Mouse (Mus musculus): ENCODE measurements around the gene Grin1. TPM values are rescaled to one million over a fixed set of nuclear protein-coding genes. Genes with fewer than 3 reads are reported as not detected.

The Grin1 gene
- polyA plus RNA-seq (2012; ENCODE audit: low replicate concordance) = 0.09 and 0.26 TPM in 2 replicates

DNA sequence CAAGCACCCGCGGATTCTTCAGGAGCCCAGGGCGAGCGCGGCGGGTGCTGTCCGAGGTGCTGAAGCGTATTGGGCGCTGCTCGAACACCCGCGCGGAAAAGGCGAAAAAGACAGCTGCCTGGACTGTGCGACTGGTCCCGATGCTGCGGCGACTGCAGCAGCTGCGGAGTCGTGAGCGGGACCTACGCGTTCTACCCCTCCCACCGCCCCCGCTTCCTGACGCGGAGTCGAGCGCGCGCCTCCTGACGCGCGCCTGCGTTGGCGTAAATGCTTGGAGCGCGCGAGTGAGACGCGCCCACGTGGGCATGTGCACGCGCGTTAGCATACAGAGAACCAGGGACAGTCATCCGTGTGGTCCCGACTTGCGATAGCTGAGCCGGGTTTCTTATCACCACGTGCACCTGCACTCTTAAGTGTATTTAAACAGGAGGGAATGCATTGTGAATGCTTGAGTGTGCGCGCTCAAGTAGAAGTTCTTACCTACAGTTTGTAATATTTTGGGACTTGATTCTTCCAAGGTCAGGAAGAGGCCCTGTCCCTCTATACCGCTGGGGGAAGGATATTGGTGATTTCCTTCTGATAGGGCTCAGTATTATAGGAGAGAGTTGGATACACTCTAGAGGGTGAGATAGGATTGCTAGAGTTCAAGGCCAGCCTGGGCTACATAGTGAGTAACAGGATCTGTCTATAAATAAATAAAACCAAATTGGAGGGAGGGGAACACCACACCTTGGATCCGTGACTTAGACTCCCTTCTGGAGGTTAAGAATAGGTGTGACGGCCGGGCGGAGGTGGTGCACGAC lies at the start of gene Grin1:
Grin1 (minus strand) TSS at position 217 of the 803 bp plus-strand sequence.

DNA sequence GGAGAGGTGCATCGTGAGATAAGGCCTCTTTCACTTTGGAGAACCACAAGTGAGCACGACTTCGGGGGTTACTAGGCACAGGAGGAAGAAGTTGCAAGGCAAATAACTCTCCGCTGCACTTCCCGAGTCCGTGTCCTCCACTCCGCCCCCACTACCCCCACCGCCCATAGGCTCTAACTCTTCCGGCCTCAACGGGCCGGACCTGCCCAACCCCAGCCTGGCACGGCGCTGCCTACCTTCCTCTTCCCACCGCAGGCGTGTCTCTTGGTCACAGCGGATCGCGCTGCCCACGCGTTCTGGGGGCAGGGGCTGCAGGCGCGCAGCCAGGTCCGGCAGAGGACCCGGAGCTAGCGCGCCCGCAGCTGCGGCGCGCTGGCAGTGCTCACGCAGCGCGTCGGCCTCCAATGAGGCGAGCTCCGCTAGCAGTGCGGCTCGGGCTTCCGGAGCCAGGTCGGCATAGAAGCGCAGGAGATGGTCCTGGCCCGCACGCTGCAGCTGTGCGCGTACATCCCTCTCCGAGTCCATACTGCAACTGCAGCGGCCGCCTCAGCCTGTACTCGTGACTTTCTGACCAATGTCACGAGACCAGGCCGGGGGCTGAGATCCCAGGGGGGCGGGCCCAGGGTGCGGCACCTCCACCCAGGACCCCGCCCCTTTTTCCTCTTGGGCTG lies 46.2 kb upstream of the Grin1 start, which contains the start of gene Uap1l1:
Uap1l1 (minus strand) TSS at position 592 of the 671 bp plus-strand sequence.

DNA sequence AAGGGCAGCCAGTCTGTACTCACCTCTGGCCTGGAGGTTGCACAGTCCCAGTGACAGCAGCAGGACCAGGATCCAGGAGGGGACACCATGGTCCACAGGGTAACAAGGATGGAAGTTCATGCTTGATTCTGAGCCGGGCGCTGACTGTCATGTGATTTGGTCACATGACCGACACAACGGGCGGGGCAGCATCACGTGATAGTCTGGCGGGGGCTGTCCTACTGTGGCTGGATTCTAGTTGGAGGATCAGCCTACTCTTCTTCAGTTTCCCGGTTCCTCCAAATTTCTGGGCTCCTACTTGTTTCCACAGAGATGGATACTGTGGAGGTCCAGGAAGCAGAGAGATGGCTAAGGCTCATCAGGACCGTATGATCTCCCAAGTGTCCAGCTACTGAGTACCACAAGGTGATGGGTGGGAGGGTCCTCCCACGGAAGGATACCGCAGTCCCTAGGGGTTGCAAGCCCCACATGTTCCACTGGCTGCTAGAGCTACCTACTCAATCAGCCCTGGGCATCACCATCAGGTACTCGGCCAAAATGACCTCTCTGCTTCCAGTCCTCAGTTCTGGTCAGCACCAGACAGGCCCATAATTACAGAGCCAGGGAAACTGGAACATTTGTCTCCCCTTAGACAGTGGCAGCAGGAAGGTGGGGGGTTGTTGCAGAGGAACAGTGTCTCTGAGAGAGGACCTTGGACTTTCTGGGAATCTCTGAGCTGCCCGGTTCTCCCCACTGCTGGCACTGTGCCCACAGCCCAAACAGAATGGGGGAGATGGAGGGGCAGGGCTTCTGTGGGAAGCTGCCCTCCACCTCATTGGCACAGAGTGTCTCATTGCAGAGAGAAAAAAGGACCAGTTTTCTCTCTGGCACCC lies 37.5 kb upstream of the Grin1 start, which contains the start of gene Dpp7:
Dpp7 (minus strand) TSS at position 152 of the 872 bp plus-strand sequence.

DNA sequence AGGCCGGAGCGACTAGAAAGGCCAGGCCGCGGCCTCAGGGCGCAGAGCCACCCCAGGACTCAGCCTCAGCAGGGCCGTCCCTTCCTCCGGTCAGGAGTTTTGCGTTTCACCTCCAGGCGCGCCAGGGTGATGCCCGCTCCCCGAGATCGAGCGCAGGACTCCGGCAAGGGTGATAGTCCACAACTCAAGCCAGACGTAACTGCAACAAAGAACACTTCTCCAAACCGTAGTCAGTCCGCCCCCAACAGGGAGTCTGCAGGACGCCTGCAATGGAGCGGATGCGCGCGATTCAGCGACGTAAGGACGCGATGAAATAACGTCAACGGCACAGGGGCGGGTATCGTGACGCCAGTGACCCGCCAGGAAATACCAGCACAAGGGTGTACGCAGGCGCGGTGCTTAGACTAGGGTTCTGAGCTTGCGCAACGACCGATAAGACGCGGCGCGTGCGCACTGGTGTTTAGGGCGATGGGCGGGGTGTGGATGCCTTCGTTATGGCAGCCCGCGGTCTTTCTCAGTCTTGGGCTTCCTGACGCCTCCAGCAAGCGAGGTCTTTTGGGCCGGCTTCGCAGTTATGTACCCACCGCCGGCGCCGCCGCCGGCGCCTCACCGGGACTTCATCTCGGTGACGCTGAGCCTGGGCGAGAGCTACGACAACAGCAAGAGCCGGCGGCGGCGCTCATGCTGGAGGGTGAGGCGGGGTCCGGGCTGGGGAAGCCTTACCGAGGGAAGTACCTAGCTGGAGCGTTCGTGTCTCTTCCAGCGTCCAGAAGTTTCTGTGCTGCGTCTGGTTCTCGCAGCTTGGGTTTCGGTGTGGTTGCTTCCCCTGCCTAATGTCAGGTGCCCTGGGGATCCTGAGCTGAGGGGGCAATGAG lies 13.5 kb upstream of the Grin1 start, which contains the start of gene Man1b1:
Man1b1 (plus strand) TSS at position 53 of the 875 bp plus-strand sequence.

DNA sequence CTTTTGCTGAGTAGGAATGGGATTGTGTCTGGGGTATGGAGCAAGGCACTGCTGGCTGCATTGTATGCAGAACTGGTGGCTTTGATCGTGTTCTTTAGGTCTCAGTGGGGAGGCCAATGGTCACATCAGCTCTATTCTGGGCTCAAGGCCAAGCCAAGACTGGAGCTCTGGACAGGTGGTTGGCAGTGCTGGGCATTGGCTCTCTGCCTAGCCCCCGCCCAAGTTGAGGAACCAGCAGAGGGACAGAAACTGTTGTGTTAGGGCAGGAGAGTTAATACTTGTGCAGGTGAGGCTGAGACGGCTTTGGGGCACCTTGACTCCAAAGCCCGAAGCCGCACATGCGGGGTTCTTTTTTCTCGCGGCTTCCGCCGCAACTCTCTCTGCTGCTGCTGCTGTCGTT lies 29.3 kb downstream of the Grin1 start, which contains the start of gene Lrrc26:
Lrrc26 (plus strand) TSS at position 265 of the 400 bp plus-strand sequence.

DNA sequence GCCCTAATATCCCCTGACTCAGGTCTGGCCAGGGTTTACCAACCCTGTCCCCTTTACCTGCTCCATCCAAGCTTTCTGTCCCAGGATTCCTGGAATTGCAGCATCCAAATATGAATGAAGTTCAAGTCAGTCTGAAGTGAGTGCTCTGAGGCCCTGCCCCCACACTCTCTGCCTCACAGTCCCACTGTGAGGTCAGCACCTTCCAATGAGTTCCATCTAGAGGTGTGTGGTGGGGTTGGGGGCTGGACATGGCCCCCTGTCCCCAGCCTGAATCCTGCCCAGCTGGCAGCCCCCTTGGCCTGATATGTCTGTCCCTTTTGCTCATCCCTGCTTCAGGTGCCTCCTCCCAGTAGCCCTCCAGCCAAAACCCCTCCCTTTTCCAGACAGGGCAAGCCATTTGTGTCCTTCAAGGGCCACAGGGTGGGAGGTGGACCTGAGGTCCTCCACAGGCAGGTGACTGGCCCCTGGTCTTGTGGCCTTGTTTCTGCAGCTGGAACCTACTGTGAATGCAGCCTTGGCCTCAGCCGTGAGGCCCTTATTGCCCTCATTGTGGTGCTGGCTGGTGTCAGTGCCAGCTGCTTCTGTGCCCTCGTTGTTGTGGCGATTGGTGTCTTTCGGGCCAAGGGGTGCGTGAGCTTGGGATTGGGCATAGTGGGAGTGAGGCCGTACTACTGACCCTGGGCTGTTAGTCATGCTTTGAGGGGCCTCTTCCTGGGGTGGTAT lies 30.9 kb downstream of the Grin1 start, which contains the start of gene Tmem210:
Tmem210 (plus strand) TSS at position 219 of the 723 bp plus-strand sequence.

DNA sequence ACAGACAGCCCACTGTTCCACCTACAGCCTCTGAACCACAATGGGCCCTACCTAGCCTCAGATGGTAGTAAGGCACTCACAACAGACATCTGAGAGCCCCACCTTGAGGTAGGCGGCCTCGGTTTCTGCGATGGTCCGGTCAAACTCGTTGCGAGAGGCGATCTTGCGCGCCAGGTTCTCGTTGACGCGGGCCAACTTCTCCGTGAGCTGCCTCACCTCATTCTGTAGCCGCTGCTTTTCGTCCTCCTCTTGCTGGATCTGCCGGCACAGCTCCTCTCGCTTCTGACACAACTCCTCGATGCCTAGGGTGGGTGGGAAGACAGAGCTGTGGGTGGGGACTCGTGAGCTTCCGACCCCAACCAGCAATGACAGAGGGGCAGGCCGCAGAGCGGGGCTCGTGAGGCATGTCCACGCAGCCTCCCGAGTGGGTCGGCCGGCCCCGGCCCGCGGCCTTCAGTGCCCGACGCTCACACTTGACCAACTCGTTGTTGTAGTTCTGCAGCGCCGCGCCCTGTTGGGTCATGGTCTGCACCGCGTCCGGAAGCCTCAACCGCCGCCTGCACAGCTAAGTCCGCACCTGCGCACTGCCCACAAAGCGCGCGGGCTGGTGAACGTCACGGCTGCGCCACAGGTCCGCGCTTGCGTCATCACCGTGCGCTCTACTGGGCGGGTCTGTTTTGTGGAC lies 47.0 kb downstream of the Grin1 start, which contains the start of the genes Ssna1 and Anapc2:
Ssna1 (minus strand) TSS at position 612 of the 685 bp plus-strand sequence.
Anapc2 (plus strand) TSS at position 652 of the 685 bp plus-strand sequence.

DNA sequence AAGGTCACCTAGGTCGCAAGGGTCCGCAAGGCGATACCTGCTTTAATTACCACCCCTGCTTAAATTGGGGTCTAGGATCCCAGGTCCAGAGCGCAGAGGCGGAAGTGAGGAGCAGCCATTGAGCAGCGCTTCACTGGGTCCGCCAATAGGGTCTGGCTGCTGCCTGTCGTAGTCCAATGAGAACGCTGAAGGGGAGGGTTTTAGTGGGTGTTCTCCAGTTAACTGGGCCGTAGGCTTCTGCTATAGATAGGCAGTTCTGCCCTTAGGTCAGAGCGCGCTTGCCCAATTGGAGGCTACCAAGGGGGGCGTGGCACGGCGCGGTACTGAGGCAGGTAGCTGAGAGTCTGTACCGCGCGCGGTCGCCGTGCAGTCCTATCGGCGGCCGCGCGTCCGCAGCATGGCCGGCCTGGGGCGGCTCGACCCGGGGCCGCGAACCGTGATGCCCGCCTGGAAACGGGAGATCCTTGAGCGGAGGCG lies 56.7 kb downstream of the Grin1 start, which contains the start of gene Tprn:
Tprn (plus strand) TSS at position 328 of the 477 bp plus-strand sequence.

DNA sequence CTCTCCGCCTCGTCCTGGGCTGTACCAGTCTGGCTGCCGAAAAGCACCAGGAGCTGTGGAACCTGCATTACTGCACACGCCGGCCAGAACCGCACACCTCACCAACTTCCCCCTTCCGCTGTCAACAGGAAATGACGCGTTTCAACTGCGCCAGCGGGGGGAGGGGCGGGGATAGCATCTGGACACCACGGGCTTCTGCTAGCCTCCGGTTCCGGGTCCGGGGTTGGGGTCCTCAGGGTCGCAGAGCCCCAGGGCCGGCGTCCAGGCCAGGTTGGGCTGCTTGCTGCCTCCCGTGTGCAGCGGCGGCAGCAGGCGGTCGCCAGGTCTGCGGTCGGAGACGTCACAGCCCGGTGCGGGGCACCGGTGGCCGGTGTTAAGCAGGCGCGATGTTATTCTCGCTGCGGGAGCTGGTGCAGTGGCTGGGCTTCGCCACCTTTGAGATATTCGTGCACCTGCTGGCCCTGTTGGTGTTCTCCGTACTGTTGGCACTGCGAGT lies 63.7 kb downstream of the Grin1 start, which contains the start of gene Tmem203:
Tmem203 (plus strand) TSS at position 156 of the 496 bp plus-strand sequence.

DNA sequence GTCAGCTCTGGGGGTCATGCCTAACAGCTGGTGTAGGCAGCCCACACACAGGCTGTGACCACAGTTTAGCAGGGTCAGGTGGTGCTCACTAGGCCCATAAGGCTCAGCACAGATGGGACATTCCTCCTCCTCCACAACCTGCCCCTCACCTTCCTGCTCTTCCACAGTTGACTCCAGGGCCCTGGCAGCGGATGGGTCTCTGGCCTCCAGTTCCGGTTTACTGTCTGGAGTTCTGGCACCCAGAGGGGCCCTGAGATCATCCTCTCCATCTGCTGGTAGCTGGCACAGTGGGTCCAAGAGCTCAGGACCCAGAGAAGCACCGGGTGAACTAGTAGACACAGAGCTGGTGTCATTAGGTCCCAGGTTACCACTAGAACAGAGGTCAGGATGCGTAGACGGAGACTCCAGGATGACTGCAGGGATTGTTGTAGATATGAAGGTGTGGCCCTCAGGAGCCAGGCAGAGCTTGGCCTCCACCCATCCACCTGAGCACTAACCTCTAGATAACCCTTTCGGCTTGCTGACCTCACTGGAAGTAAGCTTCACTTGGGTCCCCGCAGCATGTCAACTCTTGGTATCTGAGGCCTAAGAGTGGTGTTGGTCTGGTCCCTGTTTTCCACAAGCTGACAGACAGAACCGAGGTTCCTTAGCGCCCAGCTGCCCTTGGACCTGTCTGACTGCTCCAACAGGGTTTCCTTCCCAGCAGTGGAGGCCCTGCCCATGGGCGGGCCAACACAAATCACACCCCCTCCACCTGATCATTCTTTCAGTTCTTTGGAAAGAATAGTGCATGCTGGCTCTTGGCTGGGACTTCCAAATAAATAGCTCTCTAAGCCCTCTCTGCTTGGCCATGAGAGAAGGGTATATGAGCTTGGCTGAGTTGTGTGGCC lies 72.6 kb downstream of the Grin1 start, which contains the start of gene AL732309.1:
AL732309.1 (minus strand) TSS at position 681 of the 890 bp plus-strand sequence.

DNA sequence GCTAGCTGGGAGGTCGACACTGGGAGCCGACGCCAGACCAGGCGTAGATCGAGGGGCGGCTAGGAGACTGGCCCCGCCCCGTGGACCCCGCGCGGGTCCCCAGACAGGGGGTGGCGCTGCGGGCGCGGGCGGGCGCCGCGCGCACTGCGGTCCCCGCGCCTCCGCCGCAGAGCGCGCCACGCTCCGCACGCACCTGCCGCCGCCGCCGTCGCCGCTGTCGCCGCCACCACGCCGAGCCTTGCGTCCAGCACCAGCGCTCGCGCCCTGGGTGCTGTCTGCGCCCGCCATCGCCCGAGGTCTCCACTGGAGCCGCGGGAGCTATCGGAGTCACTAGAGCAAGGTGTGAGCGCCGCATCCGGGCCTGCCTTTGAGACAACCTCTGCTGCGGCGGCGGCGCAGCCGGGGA lies 76.9 kb downstream of the Grin1 start, which contains the start of the genes Rnf208 and Cysrt1:
Rnf208 (plus strand) TSS at position 155 of the 406 bp plus-strand sequence.
Cysrt1 (minus strand) TSS at position 352 of the 406 bp plus-strand sequence.

Other genes starting within 250 kb of the Grin1 start
- gene Entpd8, start 238.9 kb downstream of the Grin1 start, polyA plus RNA-seq (2012; ENCODE audit: low replicate concordance) = not detected in 2 replicates
- gene Noxa1, start 224.0 kb downstream of the Grin1 start, polyA plus RNA-seq (2012; ENCODE audit: low replicate concordance) = not detected in 2 replicates
- 24.8 and 34.7 TPM in 2 replicates for gene Nrarp, start 138.4 kb downstream of the Grin1 start, polyA plus RNA-seq (2012; ENCODE audit: low replicate concordance)
- gene Tor4a, start 122.3 kb downstream of the Grin1 start, polyA plus RNA-seq (2012; ENCODE audit: low replicate concordance) = 13.1 and 16.5 TPM in 2 replicates
- gene Nelfb, start 107.7 kb downstream of the Grin1 start, polyA plus RNA-seq (2012; ENCODE audit: low replicate concordance) = 15.0 and 19.0 TPM in 2 replicates
- 0.22 TPM in 1 of 2 replicates, not detected in the other for gene Stpg3, start 104.5 kb downstream of the Grin1 start, polyA plus RNA-seq (2012; ENCODE audit: low replicate concordance)
- 0.16 TPM in 1 of 2 replicates, not detected in the other for gene Fam166a, start 100.4 kb downstream of the Grin1 start, polyA plus RNA-seq (2012; ENCODE audit: low replicate concordance)
- gene Tubb4b, start 94.5 kb downstream of the Grin1 start, polyA plus RNA-seq (2012; ENCODE audit: low replicate concordance) = 147 and 477 TPM in 2 replicates
- gene Slc34a3, start 84.8 kb downstream of the Grin1 start, polyA plus RNA-seq (2012; ENCODE audit: low replicate concordance) = not detected in 2 replicates
- gene Rnf224, start 82.4 kb downstream of the Grin1 start, polyA plus RNA-seq (2012; ENCODE audit: low replicate concordance) = 0.10 TPM in 1 of 2 replicates, not detected in the other
- 5.6 and 9.1 TPM in 2 replicates for gene Rnf208, start 76.9 kb downstream of the Grin1 start, polyA plus RNA-seq (2012; ENCODE audit: low replicate concordance)
- gene Cysrt1, start 76.7 kb downstream of the Grin1 start, polyA plus RNA-seq (2012; ENCODE audit: low replicate concordance) = not detected in 2 replicates
- 3.1 and 3.2 TPM in 2 replicates for gene AL732309.1, start 72.3 kb downstream of the Grin1 start, polyA plus RNA-seq (2012; ENCODE audit: low replicate concordance)
- gene Tmem203, start 63.7 kb downstream of the Grin1 start, polyA plus RNA-seq (2012; ENCODE audit: low replicate concordance) = 6.8 and 7.2 TPM in 2 replicates
- 57.8 and 59.6 TPM in 2 replicates for gene Tprn, start 56.6 kb downstream of the Grin1 start, polyA plus RNA-seq (2012; ENCODE audit: low replicate concordance)
- 111 and 119 TPM in 2 replicates for gene Ssna1, start 46.7 kb downstream of the Grin1 start, polyA plus RNA-seq (2012; ENCODE audit: low replicate concordance)
- 11.4 and 18.3 TPM in 2 replicates for gene Anapc2, start 46.7 kb downstream of the Grin1 start, polyA plus RNA-seq (2012; ENCODE audit: low replicate concordance)
- gene Tmem210, start 31.0 kb downstream of the Grin1 start, polyA plus RNA-seq (2012; ENCODE audit: low replicate concordance) = not detected in 2 replicates
- gene Lrrc26, start 29.3 kb downstream of the Grin1 start, polyA plus RNA-seq (2012; ENCODE audit: low replicate concordance) = not detected in 2 replicates
- 27.7 and 53.0 TPM in 2 replicates for gene Man1b1, start 13.2 kb upstream of the Grin1 start, polyA plus RNA-seq (2012; ENCODE audit: low replicate concordance)
- 4.2 and 10.5 TPM in 2 replicates for gene Dpp7, start 37.2 kb upstream of the Grin1 start, polyA plus RNA-seq (2012; ENCODE audit: low replicate concordance)
- gene Uap1l1, start 46.5 kb upstream of the Grin1 start, polyA plus RNA-seq (2012; ENCODE audit: low replicate concordance) = 5.6 and 9.7 TPM in 2 replicates
- gene Sapcd2, start 53.1 kb upstream of the Grin1 start, polyA plus RNA-seq (2012; ENCODE audit: low replicate concordance) = 82.8 and 125 TPM in 2 replicates
- gene Entpd2, start 76.7 kb upstream of the Grin1 start, polyA plus RNA-seq (2012; ENCODE audit: low replicate concordance) = 0.67 TPM in 1 of 2 replicates, not detected in the other
- 8.1 and 13.5 TPM in 2 replicates for gene Npdc1, start 80.2 kb upstream of the Grin1 start, polyA plus RNA-seq (2012; ENCODE audit: low replicate concordance)
- 2.3 TPM in 1 of 2 replicates, not detected in the other for gene Fut7, start 104.1 kb upstream of the Grin1 start, polyA plus RNA-seq (2012; ENCODE audit: low replicate concordance)
- 8.3 and 12.8 TPM in 2 replicates for gene Abca2, start 109.5 kb upstream of the Grin1 start, polyA plus RNA-seq (2012; ENCODE audit: low replicate concordance)
- gene Clic3, start 137.7 kb upstream of the Grin1 start, polyA plus RNA-seq (2012; ENCODE audit: low replicate concordance) = not detected in 2 replicates
- gene Paxx, start 141.9 kb upstream of the Grin1 start, polyA plus RNA-seq (2012; ENCODE audit: low replicate concordance) = 30.3 and 31.6 TPM in 2 replicates
- not detected in 2 replicates for gene Ptgds, start 150.9 kb upstream of the Grin1 start, polyA plus RNA-seq (2012; ENCODE audit: low replicate concordance)
- not detected in 2 replicates for gene Lcn12, start 174.7 kb upstream of the Grin1 start, polyA plus RNA-seq (2012; ENCODE audit: low replicate concordance)
- gene Fbxw5, start 181.6 kb upstream of the Grin1 start, polyA plus RNA-seq (2012; ENCODE audit: low replicate concordance) = 15.5 and 54.4 TPM in 2 replicates
- not detected in 2 replicates for gene C8g, start 182.5 kb upstream of the Grin1 start, polyA plus RNA-seq (2012; ENCODE audit: low replicate concordance)
- 3.7 and 9.7 TPM in 2 replicates for gene Traf2, start 227.8 kb upstream of the Grin1 start, polyA plus RNA-seq (2012; ENCODE audit: low replicate concordance)
- gene Edf1, start 238.7 kb upstream of the Grin1 start, polyA plus RNA-seq (2012; ENCODE audit: low replicate concordance) = 336 and 839 TPM in 2 replicates